Mouse (Mus musculus) adipose tissue, adult 10 weeks (tissue): Measurements from ENCODE around the gene Unc5a. TPM values are rescaled to one million over a fixed set of nuclear protein-coding genes. Genes with fewer than 3 reads are reported as not detected.

Experiments
- polyA plus RNA-seq: library from polyadenylated mRNA; stranded (reverse); fragments of 350-450 nt; fragmentation: Illumina TruSeq; extraction: RNeasy Lipid Tissue Mini Kit (QIAGEN cat#74804); gene quantifications from one replicate; pipeline ENCODE4 v1.2.3, GENCODE M21; 2014; ENCODE audit warnings: low read depth, low replicate concordance

Unc5a gene
- polyA plus RNA-seq = 15.9 TPM

DNA sequence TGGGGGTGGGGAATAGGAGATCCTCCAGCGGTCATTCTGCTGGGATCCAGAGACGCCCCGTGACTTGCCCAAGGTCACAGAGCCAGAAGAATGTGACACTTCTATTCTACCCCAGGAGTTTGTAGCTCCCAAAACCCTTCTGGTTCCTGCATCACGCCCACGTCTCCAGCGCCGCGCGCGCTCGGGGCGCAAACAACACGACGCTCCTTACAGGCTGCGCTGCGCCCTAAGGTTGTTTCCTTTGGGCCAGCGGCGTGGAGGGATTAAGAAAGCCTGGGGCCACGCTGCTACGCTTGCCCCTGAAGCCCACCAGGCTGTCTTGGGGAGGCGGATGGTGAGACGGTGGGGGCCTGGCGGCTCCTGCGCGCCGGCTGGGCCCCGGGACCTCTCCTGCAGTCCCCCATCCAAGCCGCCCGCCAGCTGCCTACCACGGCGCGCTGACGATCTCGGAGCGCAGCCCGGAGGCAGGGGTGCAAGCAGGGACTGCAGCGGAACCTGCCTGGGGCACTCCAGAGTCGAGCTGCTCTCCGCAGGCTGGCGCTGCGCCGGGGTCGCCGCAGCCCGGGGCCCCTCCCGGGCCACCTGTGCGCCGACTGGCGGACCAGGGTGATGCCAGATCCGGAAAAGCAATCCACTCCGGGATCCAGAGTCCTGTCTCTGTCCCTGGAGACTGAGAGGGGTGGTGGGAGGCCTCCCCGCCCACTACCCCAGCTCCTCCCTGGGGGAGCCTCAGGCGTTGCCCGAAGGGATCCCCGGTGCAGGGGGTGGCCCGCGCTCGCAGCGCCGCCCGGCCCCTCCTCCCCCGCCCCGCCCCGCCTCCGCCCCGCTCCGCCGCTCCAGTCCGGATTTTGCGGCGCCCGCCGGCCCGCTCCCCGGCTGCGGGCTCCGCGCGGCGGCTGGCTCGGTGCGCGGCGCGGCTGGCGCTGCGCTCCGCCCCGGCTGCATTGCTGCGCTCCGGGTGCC lies at the start of gene Unc5a:
TSS of gene Unc5a (plus strand) at position 881 of the 963 bp plus-strand sequence.

DNA sequence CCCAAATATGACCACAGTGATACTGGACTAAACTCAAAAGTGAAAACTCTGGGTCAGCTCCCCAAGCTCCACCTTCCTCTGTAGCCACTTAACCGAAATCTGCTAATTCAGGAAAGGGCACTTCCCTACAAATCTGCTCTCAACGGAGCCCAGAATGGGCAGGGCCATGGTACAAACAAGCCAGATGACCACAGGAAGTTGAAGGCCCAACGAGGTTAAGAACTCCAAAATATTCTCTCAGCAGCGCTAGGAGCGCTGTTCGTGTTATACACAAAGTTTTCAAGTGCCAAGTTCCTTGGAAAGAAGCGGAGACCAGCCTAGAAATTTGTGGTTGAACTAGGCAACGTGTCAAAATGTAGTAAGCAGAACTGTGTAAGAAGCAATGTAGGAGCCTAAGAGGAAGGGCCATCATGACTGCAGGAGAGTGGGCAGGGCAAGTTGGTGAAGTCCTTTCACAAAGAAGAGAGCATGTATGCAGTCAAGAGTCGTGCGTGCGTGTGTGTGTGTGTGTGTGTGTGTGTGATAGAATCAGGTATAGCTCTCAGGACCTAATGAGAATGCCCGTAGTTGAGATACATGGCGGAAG lies 72.1 kb downstream of the Unc5a start, which contains the start of gene Hk3:
TSS of gene Hk3 (minus strand) at position 192 of the 586 bp plus-strand sequence.

Other genes with a start within 250 kb of the Unc5a start
- gene Cdhr2, start 247.9 kb upstream of the Unc5a start, polyA plus RNA-seq = 4.0 TPM
- gene Gprin1, start 199.5 kb upstream of the Unc5a start, polyA plus RNA-seq = 0.06 TPM
- gene Sncb, start 182.8 kb upstream of the Unc5a start, polyA plus RNA-seq = not detected
- 0.55 TPM for gene Eif4e1b, start 165.4 kb upstream of the Unc5a start, polyA plus RNA-seq
- gene Tspan17, start 160.0 kb upstream of the Unc5a start, polyA plus RNA-seq = 42.7 TPM
- gene Hk3, start 72.0 kb downstream of the Unc5a start, polyA plus RNA-seq = 3.2 TPM
- 38.4 TPM for gene Uimc1, start 150.9 kb downstream of the Unc5a start, polyA plus RNA-seq
- gene Zfp346, start 155.9 kb downstream of the Unc5a start, polyA plus RNA-seq = 20.3 TPM
- gene Gm17617, start 184.1 kb downstream of the Unc5a start, polyA plus RNA-seq = not detected
- 4.6 TPM for gene Fgfr4, start 203.2 kb downstream of the Unc5a start, polyA plus RNA-seq